Mouse (Mus musculus): Measurements from ENCODE around the gene Kcnma1.

DNA sequence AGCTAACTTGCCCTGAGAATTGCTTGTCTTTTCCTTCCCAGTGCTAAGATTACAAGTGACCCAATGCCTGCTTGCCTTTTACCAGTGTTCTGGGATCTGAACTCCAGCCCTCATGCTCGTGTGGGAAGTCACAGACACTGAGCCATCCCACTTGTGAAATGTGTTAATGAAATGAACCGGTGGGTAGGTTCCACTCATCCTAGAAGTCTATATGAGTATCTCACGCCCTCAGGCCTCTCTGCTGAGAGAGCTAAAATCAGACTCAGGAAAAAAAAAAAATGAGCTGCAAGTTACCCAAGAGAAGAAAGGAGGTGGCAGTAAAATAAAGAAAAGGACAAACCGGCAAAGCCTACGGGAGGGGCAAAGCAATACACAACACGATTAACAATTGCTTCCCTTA is 295.6 kb downstream of the Kcnma1 start:
- TF ChIP-seq MAX (IDR thresholded peaks at IDR 0.05; ENCODE audit: low read depth): no peak
- no peak for TF ChIP-seq MYOD1 (IDR thresholded peaks at IDR 0.05; ENCODE audit: control insufficient read depth in 1 of 3, insufficient read length in 2 of 3, low read depth in 2 of 3)
- no peak for TF ChIP-seq POLR2A (IDR thresholded peaks at IDR 0.05; ENCODE audit: insufficient read length, low read depth)
- no peak for TF ChIP-seq POLR2AphosphoS2 (IDR thresholded peaks at IDR 0.05; ENCODE audit: insufficient read length, low read depth)
- TF ChIP-seq TCF12 (IDR thresholded peaks at IDR 0.05; ENCODE audit: insufficient read depth, poor library complexity, severe bottlenecking): no peak
- TF ChIP-seq E2F4 (IDR thresholded peaks at IDR 0.05; ENCODE audit: insufficient read depth): no peak
- TF ChIP-seq USF1 (IDR thresholded peaks at IDR 0.05; ENCODE audit: low read depth): no peak
